Mouse (Mus musculus): ENCODE data around the gene Sv2a. TPM values are rescaled to one million over a fixed set of nuclear protein-coding genes. Genes with fewer than 3 reads are reported as not detected.
A peak's percentile ranks its signal among the peaks of the same experiment; 100 is the strongest.
"Not testable (repeated sequence)": the region's sequence is repeated elsewhere in the genome, so short reads cannot be mapped to it uniquely, and the experiment has no call there.

Sv2a gene
- polyA plus RNA-seq, 1 experiment from 2014 or later, result 4.9 TPM

DNA sequence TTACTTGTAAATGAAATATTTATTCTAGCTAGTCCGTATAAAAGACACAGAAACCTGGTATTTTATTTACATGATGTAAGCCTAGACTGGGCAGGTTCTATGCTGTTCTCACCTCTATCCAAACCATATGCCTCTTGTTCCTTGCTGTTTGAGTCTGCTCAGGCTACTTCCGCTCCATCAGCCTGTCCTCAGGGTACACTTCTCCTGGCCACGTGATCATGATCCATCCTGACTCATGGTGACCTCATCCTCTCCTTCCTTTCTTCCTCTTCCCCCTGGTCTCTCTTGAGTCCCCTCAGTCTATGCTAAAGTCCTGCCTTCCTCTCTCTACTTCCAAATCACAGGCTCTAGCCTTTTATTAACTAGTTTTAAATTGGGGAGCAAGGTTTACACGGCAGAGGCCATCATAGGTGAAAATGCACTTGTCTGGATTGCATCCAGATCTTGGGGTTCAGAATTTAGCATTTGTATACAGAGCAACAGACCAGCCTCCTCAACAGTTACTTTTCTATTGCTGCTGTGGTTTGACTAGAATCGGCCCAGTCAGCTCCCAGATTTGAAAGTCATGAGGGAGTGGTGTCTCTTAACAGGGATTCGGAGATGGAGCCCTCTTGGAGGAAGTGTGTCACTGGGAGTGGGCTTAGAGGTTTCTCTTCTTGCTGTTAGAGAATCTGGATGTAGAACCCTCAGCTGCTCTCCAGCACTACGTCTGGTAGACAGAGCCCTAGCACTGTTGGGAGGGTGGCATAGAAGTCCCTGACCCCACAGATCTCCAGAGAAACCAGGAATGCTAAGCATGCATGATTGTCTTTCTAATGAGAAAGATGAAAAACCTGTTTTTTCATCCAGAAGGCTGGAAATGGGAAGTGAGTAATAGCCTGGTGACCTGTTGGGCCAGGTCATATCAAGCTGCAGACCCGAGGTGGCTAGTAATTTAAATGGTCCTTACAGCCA, 46.0 kb downstream of the Sv2a start:
- Histone ChIP-seq H3K9me3 (replicated peaks) (no peaks in the 10 kb centered on the region), H3K4me3 (replicated peaks) (no peak overlapping the region), H3K4me1 (peaks cover 48% of the 10 kb centered on the region), H3K27ac (no peak overlapping the region), H3K27me3 (no peaks in the 10 kb centered on the region), H3K36me3 (no peaks in the 10 kb centered on the region), H3K9ac (no peak overlapping the region), H3K4me2 (no peak overlapping the region)
- ATAC-seq (replicated peaks; ENCODE audit: low FRiP score), result no peak
- 61% methylated on average over 8 of the region's 8 CpGs for WGBS

DNA sequence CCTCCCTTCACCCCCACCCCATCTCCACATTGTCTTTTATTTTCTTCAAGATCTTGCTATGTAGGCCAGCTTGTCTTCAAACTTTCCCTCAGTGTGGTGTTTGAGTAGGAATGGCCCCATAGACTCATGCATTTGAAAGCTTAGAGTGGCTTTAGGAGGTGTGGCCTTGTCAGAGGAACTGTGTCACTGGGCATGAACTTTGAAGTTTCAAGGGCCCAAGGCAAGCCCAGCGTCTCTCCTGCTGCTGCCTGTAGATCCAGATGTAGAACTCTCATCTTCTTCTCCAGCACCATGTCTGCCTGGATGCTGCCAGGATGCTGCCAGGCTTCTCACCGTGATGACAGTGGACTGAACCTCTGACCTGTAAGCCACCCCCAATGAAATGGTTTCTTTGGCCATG, 47.9 kb downstream of the Sv2a start:
- Histone ChIP-seq H3K4me2 (no peak overlapping the region), H3K4me1 (peaks cover 32% of the 10 kb centered on the region), H3K9ac (no peak overlapping the region), H3K27me3 (no peaks in the 10 kb centered on the region), H3K36me3 (no peaks in the 10 kb centered on the region), H3K4me3 (replicated peaks) (no peak overlapping the region), H3K27ac (no peak overlapping the region), H3K9me3 (replicated peaks) (no peaks in the 10 kb centered on the region)
- ATAC-seq (replicated peaks; ENCODE audit: low FRiP score), result no peak
- WGBS, result 62% methylated on average over 2 of the region's 2 CpGs

DNA sequence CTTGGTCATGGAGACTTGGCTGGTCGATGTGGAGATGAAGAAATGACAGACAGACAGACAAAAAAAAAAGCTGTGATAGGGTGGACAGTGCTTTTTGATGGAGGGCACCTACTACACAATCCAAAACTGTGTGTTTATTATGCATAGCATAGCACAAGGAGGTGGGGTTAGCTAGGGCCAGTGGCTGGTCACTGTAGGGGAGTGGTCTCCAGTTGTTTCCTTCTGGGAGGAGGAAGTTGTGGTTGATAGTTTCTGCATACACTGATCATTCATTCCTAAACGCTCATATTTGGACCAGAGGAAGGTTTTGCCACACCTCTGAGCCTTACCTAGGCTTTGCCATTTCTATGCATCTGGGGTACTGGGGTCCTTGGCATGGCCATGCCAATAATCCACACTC, 49.5 kb downstream of the Sv2a start:
- no peaks in the 10 kb centered on the region for H3K27me3 ChIP-seq
- WGBS, result 78% methylated on average over 2 of the region's 2 CpGs

DNA sequence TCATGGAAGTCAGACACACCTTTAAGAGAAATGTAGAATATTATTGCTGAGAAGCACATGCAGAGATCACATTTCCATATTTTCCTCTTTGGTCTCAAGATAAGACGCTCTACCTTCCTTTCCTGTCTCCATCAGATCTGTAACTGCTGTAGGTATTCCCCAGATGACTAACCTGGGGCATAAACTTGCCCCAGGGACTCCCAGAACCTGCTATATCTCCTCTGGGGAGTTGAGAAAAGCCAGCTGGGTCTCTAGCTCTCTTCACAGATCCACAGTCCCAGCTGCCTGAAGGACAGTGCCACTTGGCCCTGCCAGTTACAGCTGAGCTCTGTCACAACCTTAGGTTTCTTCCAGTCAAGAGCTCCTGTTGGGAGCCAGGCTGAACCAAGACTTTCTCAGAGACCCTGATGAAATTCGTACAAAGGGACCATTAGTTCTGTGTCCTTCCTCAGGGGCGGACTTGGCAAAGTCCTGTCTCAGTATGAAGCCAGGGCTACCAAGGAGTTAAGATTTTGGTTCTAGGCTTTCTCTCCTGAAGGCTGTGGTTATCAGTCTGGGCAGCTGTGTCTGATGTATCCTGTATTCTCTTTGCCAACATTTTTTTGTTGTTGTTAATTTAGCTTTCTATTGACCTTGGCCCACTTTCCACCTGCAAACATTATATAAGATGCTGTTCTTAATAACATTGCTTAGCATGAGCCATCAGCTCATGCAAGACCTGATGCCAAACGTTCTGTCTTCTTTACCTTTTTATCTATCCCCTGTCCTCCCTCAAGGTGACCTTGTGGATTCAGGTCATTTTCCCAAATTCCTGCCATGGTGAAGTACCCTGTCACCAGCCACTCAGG, 50.2 kb downstream of the Sv2a start:
- H3K9me3 ChIP-seq (replicated peaks), result no peaks in the 10 kb centered on the region
- no peaks in the 10 kb centered on the region for H3K36me3 ChIP-seq
- H3K27me3 ChIP-seq, result no peaks in the 10 kb centered on the region
- no peak overlapping the region for H3K4me3 ChIP-seq (replicated peaks)
- no peak overlapping the region for H3K9ac ChIP-seq
- 80% methylated on average over 4 of the region's 4 CpGs for WGBS
- H3K4me2 ChIP-seq, result no peak overlapping the region
- H3K4me1 ChIP-seq, result peaks cover 17% of the 10 kb centered on the region
- ATAC-seq (replicated peaks; ENCODE audit: low FRiP score), result no peak
- H3K27ac ChIP-seq, result no peak overlapping the region

More for the DNA sequence above, 49.5 kb downstream of the Sv2a start:
- H3K4me1 ChIP-seq, result peaks cover 21% of the 10 kb centered on the region
- H3K9ac ChIP-seq, result no peak overlapping the region
- no peaks in the 10 kb centered on the region for H3K36me3 ChIP-seq
- H3K4me3 ChIP-seq (replicated peaks), result no peak overlapping the region
- H3K4me2 ChIP-seq, result no peak overlapping the region
- no peak overlapping the region for H3K27ac ChIP-seq
- no peak for ATAC-seq (replicated peaks; ENCODE audit: low FRiP score)
- no peaks in the 10 kb centered on the region for H3K9me3 ChIP-seq (replicated peaks)

DNA sequence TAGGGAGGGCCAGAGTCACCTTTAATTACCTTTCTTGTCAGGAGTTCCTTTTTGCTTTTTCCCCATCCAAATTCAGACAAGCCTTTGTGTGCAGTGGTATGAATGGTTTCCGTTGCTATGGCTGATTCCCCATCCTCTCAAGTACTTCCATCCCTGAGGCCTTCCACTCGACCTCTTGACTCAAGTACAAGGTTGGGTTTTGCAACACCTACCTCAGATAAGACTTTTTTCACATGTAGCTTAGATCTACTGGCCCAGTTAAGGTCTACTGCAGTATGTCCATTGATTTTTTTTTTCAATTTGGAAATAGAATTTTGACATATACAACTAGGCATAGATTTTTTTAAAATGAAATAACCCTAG, 50.8 kb downstream of the Sv2a start:
- ATAC-seq (replicated peaks; ENCODE audit: low FRiP score), result no peak
- Histone ChIP-seq H3K36me3 (no peaks in the 10 kb centered on the region), H3K27ac (no peak overlapping the region), H3K9me3 (replicated peaks) (no peaks in the 10 kb centered on the region), H3K9ac (no peak overlapping the region), H3K4me2 (no peak overlapping the region), H3K4me3 (replicated peaks) (no peak overlapping the region), H3K27me3 (no peaks in the 10 kb centered on the region), H3K4me1 (peaks cover 19% of the 10 kb centered on the region)
- WGBS, result 77% methylated on average over 2 of the region's 2 CpGs

DNA sequence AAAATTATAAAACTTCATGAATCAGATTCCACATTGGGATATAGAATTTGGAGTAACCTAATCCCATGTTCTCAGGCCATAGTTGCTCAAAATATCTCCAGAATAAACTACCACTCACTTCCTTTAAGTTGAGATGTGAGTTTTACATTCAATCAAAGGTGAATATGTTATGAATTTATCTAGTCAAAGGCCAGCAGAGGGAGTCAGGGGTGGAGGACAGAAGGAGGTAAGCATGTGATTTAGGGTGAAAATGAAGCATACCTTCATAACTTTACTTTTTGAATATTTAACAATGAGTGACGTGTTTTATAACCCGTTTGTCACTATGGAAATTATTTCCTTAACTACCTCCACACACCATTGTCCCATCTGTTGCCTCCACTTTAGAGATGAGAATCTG, 54.0 kb downstream of the Sv2a start:
- no peak for ATAC-seq (replicated peaks; ENCODE audit: low FRiP score)

DNA sequence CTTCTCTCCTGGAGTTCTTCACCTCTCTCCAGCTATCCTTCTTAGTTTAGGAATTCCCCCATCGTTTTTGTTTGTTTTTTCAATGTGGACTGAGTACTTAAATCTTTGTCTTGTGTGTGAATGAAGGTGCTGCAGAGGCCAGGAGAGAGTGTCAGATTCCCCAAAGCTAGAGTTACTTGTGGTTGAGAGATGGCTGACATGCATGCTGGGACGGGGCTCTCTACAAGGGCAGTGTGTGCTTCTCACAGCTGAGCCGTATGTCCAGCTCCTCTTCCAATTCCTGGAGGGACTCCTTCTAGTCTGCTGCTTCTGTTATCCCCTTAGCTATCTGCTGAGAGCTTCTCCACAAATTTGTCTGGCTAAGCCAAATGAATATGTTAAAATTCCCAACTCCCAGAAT, 54.9 kb downstream of the Sv2a start:
- WGBS, result 39% methylated on average over 3 of the region's 3 CpGs
- ATAC-seq (replicated peaks; ENCODE audit: low FRiP score), result no peak

More for the DNA sequence above, 54.0 kb downstream of the Sv2a start:
- no peak overlapping the region for H3K4me3 ChIP-seq (replicated peaks)
- WGBS, result 88% methylated on average over 2 of the region's 2 CpGs
- H3K36me3 ChIP-seq, result no peaks in the 10 kb centered on the region
- H3K4me1 ChIP-seq, result peaks cover 24% of the 10 kb centered on the region
- no peak overlapping the region for H3K27ac ChIP-seq
- H3K9ac ChIP-seq, result no peak overlapping the region
- H3K4me2 ChIP-seq, result no peak overlapping the region
- H3K9me3 ChIP-seq (replicated peaks), result no peaks in the 10 kb centered on the region
- H3K27me3 ChIP-seq, result no peaks in the 10 kb centered on the region

DNA sequence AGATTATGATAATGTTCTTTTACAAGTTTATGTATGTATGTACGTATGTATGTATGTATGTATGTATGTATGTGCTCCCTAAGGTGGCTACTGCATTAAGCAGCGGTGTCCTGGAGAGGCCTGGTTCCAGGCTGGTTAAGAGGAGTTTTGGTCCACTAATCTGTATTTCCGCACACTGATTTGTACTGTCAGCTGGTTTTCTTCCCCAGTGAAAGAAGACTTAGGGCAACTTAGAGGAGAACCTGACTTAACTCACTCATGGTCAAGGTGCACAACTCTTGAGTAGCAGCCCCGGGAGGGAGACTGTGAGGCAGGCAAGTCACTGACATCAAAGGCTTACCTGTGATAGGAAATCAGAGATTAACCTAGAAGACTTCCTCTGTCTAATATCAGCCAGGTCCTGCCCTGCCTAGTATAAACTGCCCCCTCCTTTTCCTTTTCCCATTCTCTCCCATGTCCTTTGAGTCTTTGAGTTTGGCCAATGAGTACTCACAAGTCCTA, 55.9 kb downstream of the Sv2a start:
- Histone ChIP-seq H3K27me3 (no peaks in the 10 kb centered on the region), H3K4me3 (replicated peaks) (peak overlapping the region; percentile 53), H3K4me1 (peaks cover 27% of the 10 kb centered on the region), H3K36me3 (no peaks in the 10 kb centered on the region), H3K9me3 (replicated peaks) (no peaks in the 10 kb centered on the region), H3K4me2 (peak overlapping the region; percentile 56), H3K9ac (peak overlapping the region; percentile 67), H3K27ac (peak overlapping the region; percentile 91)
- WGBS, result 69% methylated on average over 4 of the region's 4 CpGs
- no peak for ATAC-seq (replicated peaks; ENCODE audit: low FRiP score)

More for the DNA sequence above, 54.9 kb downstream of the Sv2a start:
- peaks cover 26% of the 10 kb centered on the region for H3K4me1 ChIP-seq
- no peak overlapping the region for H3K9ac ChIP-seq
- H3K27ac ChIP-seq, result peak overlapping the region; percentile 91; the same call in 1 of the 2 replicates
- peak overlapping the region; percentile 56; the same call in 1 of the 2 replicates for H3K4me2 ChIP-seq
- no peaks in the 10 kb centered on the region for H3K27me3 ChIP-seq
- no peak overlapping the region for H3K4me3 ChIP-seq (replicated peaks)
- H3K9me3 ChIP-seq (replicated peaks), result no peaks in the 10 kb centered on the region
- H3K36me3 ChIP-seq, result no peaks in the 10 kb centered on the region

DNA sequence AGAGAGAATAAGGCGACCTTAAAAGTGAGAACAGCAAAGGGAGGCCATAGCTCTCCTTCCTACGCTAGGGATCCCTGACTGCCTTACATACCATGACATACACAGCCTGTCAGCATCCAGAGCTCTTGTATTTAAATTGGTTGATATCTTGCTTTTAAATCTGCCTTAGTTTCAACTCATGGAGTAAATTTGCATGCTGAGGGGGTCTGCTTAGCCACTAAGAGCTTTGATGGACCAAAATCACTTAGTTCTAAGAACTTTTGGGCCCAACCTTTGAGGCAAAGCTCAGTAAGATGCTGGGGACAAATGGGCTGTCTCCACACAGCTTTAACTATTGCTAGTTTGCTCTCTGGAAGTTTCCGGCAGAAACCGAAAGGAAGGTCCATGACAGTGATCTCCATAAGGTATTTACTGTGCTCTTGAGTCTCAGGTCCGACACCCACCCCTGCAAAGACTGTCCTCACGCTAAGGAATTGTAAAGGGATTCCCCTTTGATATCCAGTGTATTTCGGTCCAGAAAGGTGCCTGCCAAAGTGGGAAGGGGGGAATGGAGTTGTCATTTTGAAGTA, 56.5 kb downstream of the Sv2a start:
- 16% methylated on average over 7 of the region's 7 CpGs for WGBS
- Histone ChIP-seq H3K27me3 (no peaks in the 10 kb centered on the region), H3K9me3 (replicated peaks) (no peaks in the 10 kb centered on the region), H3K9ac (peak overlapping the region; percentile 67), H3K4me2 (peak overlapping the region; percentile 56), H3K4me1 (peaks cover 27% of the 10 kb centered on the region), H3K27ac (peak overlapping the region; percentile 91), H3K36me3 (no peaks in the 10 kb centered on the region), H3K4me3 (replicated peaks) (peak overlapping the region; percentile 53)
- no peak for ATAC-seq (replicated peaks; ENCODE audit: low FRiP score)

DNA sequence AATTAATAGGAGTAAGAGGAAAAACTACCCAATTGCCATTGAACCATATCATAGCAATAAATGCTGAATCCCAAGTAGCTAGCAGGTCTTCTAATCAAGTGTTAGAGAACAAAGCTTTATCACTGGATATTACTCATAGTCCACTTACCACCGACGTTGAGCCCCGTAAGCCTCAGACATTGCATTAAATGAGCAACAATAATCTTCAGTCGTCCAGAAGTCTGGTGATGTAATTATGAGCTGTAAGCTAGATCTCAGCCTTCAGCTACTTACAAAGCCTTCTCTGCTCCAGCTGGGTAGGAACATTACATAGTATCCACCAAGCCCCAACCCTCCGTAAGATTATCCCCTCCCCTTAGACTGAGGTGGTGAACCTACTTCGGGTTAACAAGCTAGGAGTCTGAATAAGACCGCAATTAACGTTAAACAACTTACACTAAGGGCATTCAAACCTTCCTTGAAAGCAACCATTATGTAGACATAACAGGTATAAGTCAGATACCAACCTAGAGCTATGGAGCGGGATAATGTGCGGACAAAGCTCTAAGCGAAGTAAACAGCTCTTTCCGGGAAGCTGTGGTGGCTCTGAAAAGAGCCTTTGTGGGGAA, 57.1 kb downstream of the Sv2a start:
- 0% methylated on average over 12 of the region's 12 CpGs for WGBS
- Histone ChIP-seq H3K4me3 (replicated peaks) (peak overlapping the region; percentile 53), H3K9me3 (replicated peaks) (no peaks in the 10 kb centered on the region), H3K4me1 (peaks cover 27% of the 10 kb centered on the region), H3K36me3 (no peaks in the 10 kb centered on the region), H3K27ac (peak overlapping the region; percentile 91), H3K9ac (peak overlapping the region; percentile 67), H3K4me2 (peak overlapping the region; percentile 56), H3K27me3 (no peaks in the 10 kb centered on the region)
- no peak for ATAC-seq (replicated peaks; ENCODE audit: low FRiP score)

DNA sequence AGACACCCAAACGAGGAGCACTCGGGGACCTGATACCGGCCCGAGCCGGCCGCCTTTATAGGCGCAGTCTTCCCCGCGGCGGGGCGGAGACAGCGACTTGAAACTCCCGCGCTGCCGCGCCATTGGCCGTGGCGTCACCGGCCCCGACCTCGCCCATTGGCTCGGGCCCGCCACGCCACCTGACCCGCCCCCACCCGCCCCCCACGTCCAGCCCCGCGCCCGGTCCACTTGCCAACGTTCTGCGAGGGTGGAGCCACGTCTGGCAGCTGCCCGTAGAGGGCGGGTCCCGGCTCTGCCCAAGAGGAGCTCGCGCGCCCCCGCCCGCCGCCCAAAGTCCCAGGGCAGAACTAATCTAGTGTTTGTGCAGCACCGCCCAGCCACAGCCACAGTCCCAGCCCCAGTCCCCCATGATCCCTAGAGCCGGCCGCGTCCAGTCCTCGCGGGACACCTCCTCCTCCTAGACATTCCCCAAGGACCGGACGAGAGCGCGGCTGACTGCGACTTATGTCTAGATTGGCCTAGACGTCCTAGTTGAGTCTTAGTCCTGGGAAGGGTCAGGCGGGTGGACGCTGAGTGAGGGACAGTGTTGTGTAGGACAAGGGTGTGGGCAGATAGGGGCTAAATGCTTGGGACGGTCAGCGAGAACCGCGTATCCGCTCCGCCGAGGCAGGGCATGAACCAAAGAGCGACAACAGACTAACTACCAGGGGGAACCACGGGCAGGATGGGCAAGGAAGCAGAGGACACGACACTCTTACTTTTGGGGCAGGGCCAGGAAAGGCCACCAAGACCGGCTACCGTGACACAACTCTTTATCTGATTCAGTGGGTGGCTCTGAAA, 58.2 kb downstream of the Sv2a start, which contains the start of gene Hist2h3c2:
Gene Hist2h3c2, minus strand, starts transcription at position 174 of the 840 bp plus-strand sequence.
- H3K27ac ChIP-seq, result peak within 1 kb of the TSS; percentile 91
- ATAC-seq (replicated peaks; ENCODE audit: low FRiP score), result peak; percentile 94
- H3K4me3 ChIP-seq (replicated peaks), result peak within 1 kb of the TSS; percentile 53
- H3K9ac ChIP-seq, result peak within 1 kb of the TSS; percentile 67
- H3K27me3 ChIP-seq; H3K9me3 ChIP-seq (replicated peaks); H3K36me3 ChIP-seq: not testable (repeated sequence)
- peaks cover 37% of the 10 kb centered on the region for H3K4me1 ChIP-seq
- H3K4me2 ChIP-seq, result peak within 1 kb of the TSS; percentile 56
- WGBS, result 0% methylated on average over 26 of the region's 68 CpGs

Data from kidney, embryonic 15.5 days (tissue).